Mouse (Mus musculus): ENCODE data around the gene Tnfsf10.
"Not testable (repeated sequence)": the region's sequence is repeated elsewhere in the genome, so short reads cannot be mapped to it uniquely, and the experiment has no call there.

The Tnfsf10 gene

DNA sequence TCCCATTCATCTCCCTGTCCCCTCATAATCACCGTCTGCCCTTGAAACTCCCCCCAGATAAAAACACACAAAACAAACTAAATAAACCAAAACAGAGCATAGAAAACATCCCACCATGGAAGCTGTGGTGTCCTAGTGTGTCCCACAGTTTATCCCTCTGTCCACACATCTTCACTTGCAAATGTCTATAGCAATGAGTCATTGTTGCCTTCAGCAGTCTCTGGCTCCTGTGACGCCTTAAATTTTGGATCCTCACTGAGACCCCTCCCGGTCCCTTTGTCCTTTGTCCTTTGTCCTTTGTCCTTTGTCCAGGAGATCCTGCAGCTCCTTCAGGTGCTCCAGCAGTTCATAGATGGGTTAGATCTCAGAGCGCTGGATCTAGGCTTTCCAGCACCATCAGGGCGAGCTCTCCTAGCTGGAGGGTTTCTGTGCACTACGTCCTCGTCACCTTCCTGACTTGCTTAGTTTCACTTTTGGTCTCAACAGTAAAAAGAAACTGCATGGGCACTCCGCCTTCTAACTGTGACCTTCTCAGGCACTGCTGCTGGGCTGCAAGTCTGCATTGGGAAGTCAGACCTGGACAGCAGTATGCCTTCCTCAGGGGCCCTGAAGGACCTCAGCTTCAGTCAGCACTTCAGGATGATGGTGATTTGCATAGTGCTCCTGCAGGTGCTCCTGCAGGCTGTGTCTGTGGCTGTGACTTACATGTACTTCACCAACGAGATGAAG is at the start of gene Tnfsf10:
Tnfsf10 (plus strand) TSS at position 470 of the 729 bp plus-strand sequence.
- no peak for DNase-seq (ENCODE audit: extremely low spot score, low read depth, low spot score)

DNA sequence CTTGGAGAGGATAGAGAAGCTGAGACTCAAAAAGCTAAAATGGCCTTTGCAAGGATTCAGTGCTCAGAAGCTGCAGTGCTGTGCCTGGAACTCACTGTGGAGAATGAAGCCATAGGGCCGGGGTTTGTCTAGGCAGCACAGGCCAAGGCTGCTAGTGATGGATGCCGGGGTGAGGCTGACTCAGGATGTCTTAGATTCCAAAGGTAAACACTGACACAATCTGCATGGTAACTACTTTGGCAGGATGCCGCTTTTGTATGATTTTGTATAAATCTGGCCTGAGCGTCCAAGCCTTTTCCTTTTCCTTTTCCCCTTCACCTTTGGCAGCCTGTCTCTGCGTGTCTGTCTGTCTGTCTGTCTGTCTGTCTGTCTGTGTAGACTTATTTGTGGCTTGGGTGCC is 49.5 kb upstream of the Tnfsf10 start:
- no peak for DNase-seq (ENCODE audit: extremely low spot score, low read depth, low spot score)

GRCm38 (mm10) chr3:27267887-27268286 is 48.9 kb upstream of the Tnfsf10 start:
- no peak for DNase-seq (ENCODE audit: extremely low spot score, low read depth, low spot score)

GRCm38 (mm10) chr3:27269151-27269550 is 47.7 kb upstream of the Tnfsf10 start:
- DNase-seq (ENCODE audit: extremely low spot score, low read depth, low spot score) = no peak

GRCm38 (mm10) chr3:27270160-27270962 is 46.5 kb upstream of the Tnfsf10 start:
- DNase-seq (ENCODE audit: extremely low spot score, low read depth, low spot score) = no peak

GRCm38 (mm10) chr3:27272926-27273745 is 43.7 kb upstream of the Tnfsf10 start:
- no peak for DNase-seq (ENCODE audit: extremely low spot score, low read depth, low spot score)

- DNase-seq (ENCODE audit: extremely low spot score, low read depth, low spot score) = not testable (repeated sequence)
Observed at GRCm38 (mm10) chr3:27279286-27279925, 37.4 kb upstream of the Tnfsf10 start.

DNA sequence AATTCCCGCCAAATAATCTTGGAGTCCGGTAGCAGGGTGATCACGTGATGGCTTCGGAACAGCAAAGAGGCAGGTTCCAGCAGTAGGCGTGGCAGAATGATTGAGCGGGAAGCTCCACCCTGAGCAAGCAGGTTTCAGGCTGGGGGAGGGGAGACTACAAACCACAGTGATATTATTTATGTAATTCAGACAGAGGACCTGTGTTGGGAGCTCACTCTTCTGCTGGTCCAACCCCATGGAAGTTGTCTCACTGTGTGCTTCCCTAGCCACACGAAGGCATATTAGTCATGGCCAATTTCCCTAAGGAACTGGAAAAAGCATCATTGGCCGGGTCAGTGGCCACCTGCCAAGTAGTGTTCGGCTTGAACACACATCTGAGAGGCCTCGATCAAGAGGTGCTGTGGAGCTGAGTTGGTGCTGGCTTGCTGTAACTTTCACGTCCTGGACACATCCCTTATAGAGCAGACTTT is 36.5 kb upstream of the Tnfsf10 start:
- DNase-seq (ENCODE audit: extremely low spot score, low read depth, low spot score) = no peak

DNA sequence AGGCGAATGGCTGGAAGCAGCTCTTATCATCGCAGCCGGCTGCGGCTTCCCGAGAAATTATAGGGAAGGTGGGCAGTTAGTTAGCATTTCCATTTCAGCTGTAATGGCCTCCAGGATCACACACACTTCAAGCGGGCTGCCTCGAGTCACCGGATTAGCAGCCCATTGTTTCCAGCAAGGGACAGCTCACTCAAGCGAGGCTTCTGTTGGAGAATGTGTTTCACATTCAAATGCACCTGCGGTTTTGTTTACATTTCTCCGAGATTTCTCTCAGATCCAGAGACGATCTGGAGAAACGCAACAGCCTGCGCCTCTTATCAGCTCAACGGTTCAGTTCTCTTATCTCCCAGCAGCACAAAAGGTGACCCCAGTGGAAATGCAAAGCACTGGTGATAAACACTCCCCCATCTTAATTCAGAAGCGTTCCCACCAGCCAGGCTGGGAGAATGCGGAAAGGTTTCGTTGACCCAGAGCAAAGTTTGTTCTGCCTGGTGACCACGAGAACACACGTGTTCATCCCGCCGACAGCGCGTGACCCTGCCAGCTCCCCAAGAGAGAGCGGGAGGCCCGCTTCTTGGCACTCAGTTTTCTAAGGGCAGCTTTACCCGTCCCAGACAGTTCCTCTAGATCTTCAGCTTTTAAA is 33.6 kb upstream of the Tnfsf10 start:
- DNase-seq (ENCODE audit: extremely low spot score, low read depth, low spot score) = no peak

GRCm38 (mm10) chr3:27283796-27284195 is 33.0 kb upstream of the Tnfsf10 start:
- DNase-seq (ENCODE audit: extremely low spot score, low read depth, low spot score) = no peak

DNA sequence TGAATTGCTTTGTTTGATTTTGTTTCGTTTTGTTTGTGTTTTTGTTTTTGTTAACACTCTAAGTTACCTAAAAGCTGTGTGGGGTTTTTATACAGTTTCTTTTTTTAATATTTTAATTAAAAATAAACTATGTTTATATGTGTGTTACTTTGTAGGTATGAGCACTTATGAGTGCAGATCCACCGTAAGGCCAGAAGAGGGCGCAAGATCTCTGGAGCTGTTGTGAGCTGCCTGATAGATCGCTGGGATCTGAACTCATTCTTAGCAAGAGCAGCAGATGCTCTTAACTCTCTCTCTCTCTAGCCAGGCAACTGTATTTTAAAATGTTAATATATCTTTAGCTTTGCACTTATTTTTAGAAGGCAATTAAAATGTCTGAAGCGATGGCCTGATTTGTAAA is 32.6 kb upstream of the Tnfsf10 start:
- DNase-seq (ENCODE audit: extremely low spot score, low read depth, low spot score) = no peak

GRCm38 (mm10) chr3:27285072-27285471 is 31.8 kb upstream of the Tnfsf10 start:
- DNase-seq (ENCODE audit: extremely low spot score, low read depth, low spot score) = no peak

DNA sequence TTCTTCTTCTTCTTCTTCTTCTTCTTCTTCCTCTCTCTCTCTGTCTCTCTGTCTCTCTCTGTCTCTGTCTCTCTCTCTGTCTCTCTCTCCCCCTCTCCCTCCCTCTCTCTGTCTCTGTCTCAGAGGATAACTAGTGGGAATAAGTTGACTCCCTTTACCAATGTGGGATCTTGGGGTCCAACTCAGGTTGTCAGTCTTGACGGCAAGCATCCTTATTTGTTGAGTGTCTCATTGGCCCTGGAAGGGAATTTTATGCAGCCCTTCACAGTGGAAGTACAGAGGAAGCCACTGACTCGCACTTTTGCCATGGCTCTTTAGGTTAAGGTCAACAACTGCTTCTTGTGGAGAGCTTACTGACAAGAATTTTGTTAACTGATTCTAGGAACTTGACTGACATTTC is 28.5 kb upstream of the Tnfsf10 start:
- DNase-seq (ENCODE audit: extremely low spot score, low read depth, low spot score) = no peak

DNA sequence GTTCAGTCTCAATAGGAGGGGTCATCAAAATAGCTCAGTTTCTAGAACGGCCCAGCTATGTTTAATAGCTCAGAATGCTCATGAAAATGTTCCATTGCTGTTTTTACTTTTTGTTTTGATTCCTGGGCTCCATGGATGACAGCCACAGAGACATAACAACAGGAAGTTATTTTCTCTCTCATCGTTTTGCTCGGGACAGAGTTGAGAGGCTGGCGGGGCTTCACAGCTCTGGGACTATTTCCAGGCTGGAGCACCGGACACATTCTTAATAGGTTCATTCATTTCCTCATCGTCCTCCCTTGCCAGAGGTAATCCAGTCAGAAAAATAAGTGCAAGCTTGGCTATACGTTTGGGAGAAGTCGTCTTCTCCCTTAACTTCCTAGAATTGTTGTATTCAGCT is 27.9 kb upstream of the Tnfsf10 start:
- no peak for DNase-seq (ENCODE audit: extremely low spot score, low read depth, low spot score)

DNA sequence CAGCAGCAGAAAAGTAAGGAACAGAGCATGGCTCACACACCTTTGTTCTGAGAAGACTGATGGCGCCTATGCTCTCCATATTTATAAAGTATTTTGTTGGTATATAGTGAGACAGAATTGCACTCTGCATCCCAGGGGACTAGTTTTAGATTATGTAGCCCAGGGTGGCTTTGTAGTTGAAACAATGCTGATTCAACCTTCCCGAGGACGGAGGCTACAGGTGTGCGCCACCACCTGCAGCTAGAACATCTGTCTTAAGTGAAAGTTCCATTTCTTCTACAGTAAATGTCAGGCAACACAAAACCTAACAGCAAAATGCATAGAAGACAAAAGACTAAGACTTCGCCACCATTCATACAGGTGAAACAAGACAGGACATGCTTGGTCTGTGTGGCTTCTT is 26.5 kb upstream of the Tnfsf10 start:
- no peak for DNase-seq (ENCODE audit: extremely low spot score, low read depth, low spot score)

DNA sequence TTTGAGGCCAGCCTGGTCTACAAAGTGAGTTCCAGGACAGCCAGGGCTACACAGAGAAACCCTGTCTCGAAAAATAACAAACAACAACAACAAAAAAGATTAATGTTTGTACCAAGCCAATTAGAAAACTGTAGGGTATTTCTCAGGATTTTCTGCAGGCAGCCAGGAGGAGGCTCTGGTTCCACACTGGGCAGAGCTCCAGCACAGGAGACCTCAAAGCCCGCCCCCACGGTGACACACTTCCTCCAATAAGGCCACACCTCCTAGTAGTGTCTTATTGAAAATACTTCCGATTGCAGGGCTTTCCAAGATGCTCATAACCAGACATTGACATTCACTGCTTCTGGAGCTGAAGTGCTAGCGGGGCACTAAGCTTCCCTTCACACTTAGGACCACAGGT is 25.9 kb upstream of the Tnfsf10 start:
- DNase-seq (ENCODE audit: extremely low spot score, low read depth, low spot score) = not testable (repeated sequence)

GRCm38 (mm10) chr3:27291411-27291810 is 25.4 kb upstream of the Tnfsf10 start:
- DNase-seq (ENCODE audit: extremely low spot score, low read depth, low spot score) = not testable (repeated sequence)

- DNase-seq (ENCODE audit: extremely low spot score, low read depth, low spot score) = no peak
Observed at GRCm38 (mm10) chr3:27293645-27294385, 23.0 kb upstream of the Tnfsf10 start.

- DNase-seq (ENCODE audit: extremely low spot score, low read depth, low spot score) = no peak
Observed at GRCm38 (mm10) chr3:27300451-27300850, 16.4 kb upstream of the Tnfsf10 start.
